Mouse (Mus musculus) liver, embryonic 14.5 days (tissue): ENCODE measurements around the gene Sfn. TPM values are rescaled to one million over a fixed set of nuclear protein-coding genes. Genes with fewer than 3 reads are reported as not detected.

Experiments
- ATAC-seq: fragments of 200-750 bp; cut with Nextera tagmentation; 2 replicates; pipeline ENCODE4 v1.8.0; 2017; ENCODE audit warnings: moderate number of reproducible peaks, mild to moderate bottlenecking, moderate library complexity; ENCODE audit not compliant: insufficient read depth
- DNase-seq, 3 experiments: peaks; one replicate each; pipeline ENCODE4 v3.0.0-alpha.2; 2012 to 2013; ENCODE audit warnings: low read depth in 3 of 3, low spot score in 3 of 3
- H3K27ac ChIP-seq: fragments of 300-500 bp; sonication (generic); 2 replicates; pipeline ENCODE4 v1.5.1; 2014; ENCODE audit warnings: moderate library complexity, mild to moderate bottlenecking, control low read depth, inconsistent platforms
- H3K27me3 ChIP-seq: fragments of 300-500 bp; sonication (generic); 2 replicates; pipeline ENCODE4 v1.6.1; 2014; ENCODE audit warnings: mild to moderate bottlenecking, low read length, moderate library complexity; ENCODE audit not compliant: control insufficient read depth, insufficient read depth
- H3K36me3 ChIP-seq: fragments of 300-500 bp; sonication (generic); replicated peaks from 2 replicates; pipeline ENCODE4 v1.6.1; 2014; ENCODE audit warnings: low read depth; ENCODE audit not compliant: control insufficient read depth, insufficient read depth
- H3K4me1 ChIP-seq, 2 experiments: fragments of 200-500 bp in 1 of 2; fragments of 300-500 bp in 1 of 2; sonication (generic) in 1 of 2; replicated peaks; 2 replicates each; pipeline ENCODE4 v1.6.1; 2012 to 2014; ENCODE audit warnings: antibody characterized with exemption in 1 of 2, inconsistent platforms in 1 of 2, low read length in 1 of 2; ENCODE audit not compliant: control insufficient read depth in 2 of 2, insufficient read depth in 2 of 2
- H3K4me2 ChIP-seq: fragments of 300-500 bp; sonication (generic); 2 replicates; pipeline ENCODE4 v1.6.1; 2014; ENCODE audit warnings: low read depth, mild to moderate bottlenecking, control low read depth, moderate library complexity
- H3K4me3 ChIP-seq, 2 experiments: fragments of 200-500 bp in 1 of 2; fragments of 300-500 bp in 1 of 2; sonication (generic) in 1 of 2; 2 replicates each; pipeline ENCODE4 v1.5.1; 2012 to 2014; ENCODE audit warnings: low read depth in 2 of 2, low read length in 2 of 2, mild to moderate bottlenecking in 2 of 2, control low read depth in 1 of 2, inconsistent platforms in 1 of 2, moderate library complexity in 1 of 2; ENCODE audit not compliant: insufficient read depth in 1 of 2
- H3K9ac ChIP-seq: fragments of 300-500 bp; sonication (generic); replicated peaks from 2 replicates; pipeline ENCODE4 v1.6.1; 2014; ENCODE audit warnings: mild to moderate bottlenecking, control low read depth, moderate library complexity
- H3K9me3 ChIP-seq: fragments of 300-500 bp; sonication (generic); 2 replicates; pipeline ENCODE4 v1.6.1; 2016; ENCODE audit warnings: low read length, mixed read lengths; ENCODE audit not compliant: control insufficient read depth
- CTCF ChIP-seq: IDR thresholded peaks from 2 replicates; pipeline ENCODE4 v1.5.1; 2016; ENCODE audit warnings: antibody characterized with exemption, low read depth, control low read depth
- EP300 ChIP-seq: IDR thresholded peaks from 2 replicates; pipeline ENCODE4 v1.6.1; 2016; ENCODE audit warnings: antibody characterized with exemption, low read depth
- WGBS: fragments of 180-500 bp; shearing (Covaris S2); extraction: QIAGEN DNeasy Blood & Tissue Kit; methylation state at CpG from one replicate; pipeline ENCODE4 v1.1.7; 2014; ENCODE audit not compliant: insufficient replicate concordance; 5-methylcytosine and 5-hydroxymethylcytosine counted together
- polyA plus RNA-seq, 2 experiments: library from polyadenylated mRNA; depleted of rRNA in 1 of 2; stranded (reverse) in 1 of 2; unstranded in 1 of 2; fragments of >200 nt; fragmentation: Nextera tagmentation in 1 of 2; extraction: Ambion mirVana in 1 of 2; gene quantifications; 2 replicates each; pipeline versions ENCODE4 v1.2.1 to v1.2.3; 2012 to 2014

The Sfn gene
- polyA plus RNA-seq, 2 experiments = 0.10 to 0.52 TPM

- TF ChIP-seq CTCF (no peak), EP300 (no peak)
- Histone ChIP-seq H3K4me2 (no peak overlapping the region), H3K4me3 (no peak overlapping the region), H3K9me3 (no peaks in the 10 kb centered on the region), H3K4me1 (peaks cover 10 to 11% of the 10 kb centered on the region in 2 experiments), H3K9ac (no peak overlapping the region), H3K27ac (no peak overlapping the region), H3K27me3 (peaks cover 18% of the 10 kb centered on the region), H3K36me3 (peaks cover 4% of the 10 kb centered on the region; the same call in 1 of the 2 replicates)
- DNase-seq = no peak
- ATAC-seq = no peak
- 57% methylated on average over 6 of the region's 6 CpGs for WGBS
Measured at GRCm38 (mm10) chr4:133596084-133596483, 5.9 kb downstream of the Sfn start.

GRCm38 (mm10) chr4:133595538-133595937, 6.4 kb downstream of the Sfn start:
- Histone ChIP-seq H3K9ac (no peak overlapping the region), H3K27me3 (peaks cover 13% of the 10 kb centered on the region), H3K4me3 (no peak overlapping the region), H3K9me3 (no peaks in the 10 kb centered on the region), H3K4me1 (peaks cover 10 to 11% of the 10 kb centered on the region in 2 experiments), H3K27ac (no peak overlapping the region), H3K36me3 (peaks cover 6% of the 10 kb centered on the region; the same call in 1 of the 2 replicates), H3K4me2 (no peak overlapping the region)
- ATAC-seq (no peak), DNase-seq (no peak)
- WGBS = 59% methylated on average over 7 of the region's 7 CpGs
- TF ChIP-seq EP300 (no peak), CTCF (no peak)

GRCm38 (mm10) chr4:133592570-133592969, 9.4 kb downstream of the Sfn start:
- 22% methylated on average over 7 of the region's 7 CpGs for WGBS
- Histone ChIP-seq H3K36me3 (peaks cover 6% of the 10 kb centered on the region; the same call in 1 of the 2 replicates), H3K9ac (no peak overlapping the region), H3K9me3 (no peaks in the 10 kb centered on the region), H3K27ac (no peak overlapping the region), H3K4me3 (no peak overlapping the region), H3K4me1 (0 out of 4 replicates have a peak, but pooled peaks cover 0 to 2% of the 10 kb centered on the region in 2 experiments), H3K27me3 (no peaks in the 10 kb centered on the region), H3K4me2 (no peak overlapping the region)
- ATAC-seq (no peak), DNase-seq (peak in 1 of 3 experiments; percentile 51)
- TF ChIP-seq EP300 (no peak), CTCF (peak; percentile 94)

GRCm38 (mm10) chr4:133584059-133584951, 17.7 kb downstream of the Sfn start, which contains the start of gene Gpn2:
TSS of gene Gpn2 (plus strand) at chr4:133584362.
- 2% methylated on average over 62 of the region's 65 CpGs for WGBS

GRCm38 (mm10) chr4:133583690-133584058, 18.3 kb downstream of the Sfn start:
- peak overlapping the region; percentile 72 to 82 for H3K4me3 ChIP-seq
- no peaks in the 10 kb centered on the region for H3K9me3 ChIP-seq
- no peaks in the 10 kb centered on the region for H3K27me3 ChIP-seq
- 45% methylated on average over 6 of the region's 6 CpGs for WGBS
- DNase-seq (no peak), ATAC-seq (peak; percentile 29; the same call in 1 of the 2 replicates)
- no peaks in the 10 kb centered on the region; the same call in none of the 2 replicates for H3K36me3 ChIP-seq
- peak overlapping the region; percentile 11; the same call in 1 of the 2 replicates for H3K27ac ChIP-seq
- peak overlapping the region; percentile 82 for H3K4me2 ChIP-seq
- peaks cover 5 to 8% of the 10 kb centered on the region in 2 experiments; a peak in 3 of 4 replicates for H3K4me1 ChIP-seq
- peak overlapping the region; percentile 64 for H3K9ac ChIP-seq
- TF ChIP-seq CTCF = no peak
- no peak for TF ChIP-seq EP300

More at GRCm38 (mm10) chr4:133584059-133584951, 17.7 kb downstream of the Sfn start, which contains the start of gene Gpn2:
- ATAC-seq (peak; percentile 83), DNase-seq (peak; percentile 72 to 73 (median 73))
- Histone ChIP-seq H3K9ac (peak within 1 kb of the TSS; percentile 64), H3K4me3 (peak within 1 kb of the TSS; percentile 72 to 82), H3K27me3 (no peaks in the 10 kb centered on the region), H3K4me1 (peaks cover 5 to 8% of the 10 kb centered on the region in 2 experiments; a peak in 3 of 4 replicates), H3K27ac (peak within 1 kb of the TSS; percentile 11; the same call in 1 of the 2 replicates), H3K4me2 (peak within 1 kb of the TSS; percentile 82), H3K36me3 (no peaks in the 10 kb centered on the region; the same call in none of the 2 replicates), H3K9me3 (no peaks in the 10 kb centered on the region)
- TF ChIP-seq EP300 (no peak), CTCF (no peak)
